Mouse (Mus musculus) heart, adult 8-10 months (tissue): ENCODE results near the gene Dnm3. TPM values are rescaled to one million over a fixed set of nuclear protein-coding genes. Genes with fewer than 3 reads are reported as not detected.

ENCODE experiments used
- DNase-seq: peaks from one replicate; pipeline ENCODE4 v3.0.0; 2022; ENCODE audit warnings: low spot score
- total RNA-seq, 4 experiments: library from RNA; stranded (reverse); gene quantifications; 2 replicates each; pipeline ENCODE4 v1.2.4; 2022

Dnm3 gene
- total RNA-seq, 4 experiments from 2014 or later, result 2.6 to 4.6 (median 4.1) TPM

- DNase-seq, result no peak
Measured at GRCm38 (mm10) chr1:162162677-162163076, 315.2 kb downstream of the Dnm3 start.

- DNase-seq, result no peak
Measured at GRCm38 (mm10) chr1:162162249-162162648, 315.6 kb downstream of the Dnm3 start.

- no peak for DNase-seq
Measured at GRCm38 (mm10) chr1:162160718-162161117, 317.1 kb downstream of the Dnm3 start.

GRCm38 (mm10) chr1:162158486-162158885 is 319.3 kb downstream of the Dnm3 start:
- DNase-seq, result no peak

DNA sequence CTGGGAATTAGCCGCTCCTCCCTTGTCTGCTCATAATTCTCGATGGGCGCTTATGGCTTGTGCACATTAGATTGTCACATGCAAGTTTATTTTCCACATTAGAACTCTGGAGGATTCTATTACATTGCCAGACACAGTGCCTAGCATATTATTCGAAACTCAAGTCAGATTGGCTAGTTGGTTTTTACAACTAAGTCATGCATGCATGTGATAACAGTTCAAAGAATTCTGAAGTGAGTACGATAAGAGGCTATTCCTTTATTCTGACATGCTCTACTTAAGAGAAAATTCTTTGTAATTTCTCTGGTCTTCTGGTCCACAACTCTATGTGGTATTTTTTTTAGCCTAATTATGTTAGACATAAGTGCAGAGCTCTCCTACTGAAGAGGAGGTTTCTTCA is 320.2 kb downstream of the Dnm3 start:
- DNase-seq, result no peak

GRCm38 (mm10) chr1:162156873-162157272 is 321.0 kb downstream of the Dnm3 start:
- DNase-seq, result no peak

- DNase-seq, result no peak
Measured at GRCm38 (mm10) chr1:162155546-162155945, 322.3 kb downstream of the Dnm3 start.

- no peak for DNase-seq
Measured at GRCm38 (mm10) chr1:162153118-162153517, 324.7 kb downstream of the Dnm3 start.

GRCm38 (mm10) chr1:162149730-162150129 is 328.1 kb downstream of the Dnm3 start:
- no peak for DNase-seq

GRCm38 (mm10) chr1:162147554-162147953 is 330.3 kb downstream of the Dnm3 start:
- DNase-seq, result no peak

- DNase-seq, result no peak
Measured at GRCm38 (mm10) chr1:162145748-162146147, 332.1 kb downstream of the Dnm3 start.

DNA sequence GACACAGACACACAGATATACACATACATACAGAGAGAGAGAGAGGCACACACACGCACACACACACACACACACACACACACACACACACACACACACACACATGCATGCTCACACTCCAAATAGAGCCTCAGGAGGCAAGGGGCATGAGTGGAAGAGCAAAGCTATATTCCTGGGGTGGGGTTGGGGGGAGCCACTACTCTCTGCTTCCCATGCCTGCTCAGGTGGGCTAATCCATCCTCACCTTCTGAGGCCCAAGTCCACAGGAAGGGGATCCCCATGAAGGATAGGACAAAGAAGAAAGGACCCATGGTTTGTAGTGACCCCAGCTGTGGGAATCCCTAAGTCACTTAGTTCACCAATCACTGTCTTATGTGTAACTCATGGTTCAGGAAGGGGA is 332.8 kb downstream of the Dnm3 start:
- DNase-seq, result no peak

DNA sequence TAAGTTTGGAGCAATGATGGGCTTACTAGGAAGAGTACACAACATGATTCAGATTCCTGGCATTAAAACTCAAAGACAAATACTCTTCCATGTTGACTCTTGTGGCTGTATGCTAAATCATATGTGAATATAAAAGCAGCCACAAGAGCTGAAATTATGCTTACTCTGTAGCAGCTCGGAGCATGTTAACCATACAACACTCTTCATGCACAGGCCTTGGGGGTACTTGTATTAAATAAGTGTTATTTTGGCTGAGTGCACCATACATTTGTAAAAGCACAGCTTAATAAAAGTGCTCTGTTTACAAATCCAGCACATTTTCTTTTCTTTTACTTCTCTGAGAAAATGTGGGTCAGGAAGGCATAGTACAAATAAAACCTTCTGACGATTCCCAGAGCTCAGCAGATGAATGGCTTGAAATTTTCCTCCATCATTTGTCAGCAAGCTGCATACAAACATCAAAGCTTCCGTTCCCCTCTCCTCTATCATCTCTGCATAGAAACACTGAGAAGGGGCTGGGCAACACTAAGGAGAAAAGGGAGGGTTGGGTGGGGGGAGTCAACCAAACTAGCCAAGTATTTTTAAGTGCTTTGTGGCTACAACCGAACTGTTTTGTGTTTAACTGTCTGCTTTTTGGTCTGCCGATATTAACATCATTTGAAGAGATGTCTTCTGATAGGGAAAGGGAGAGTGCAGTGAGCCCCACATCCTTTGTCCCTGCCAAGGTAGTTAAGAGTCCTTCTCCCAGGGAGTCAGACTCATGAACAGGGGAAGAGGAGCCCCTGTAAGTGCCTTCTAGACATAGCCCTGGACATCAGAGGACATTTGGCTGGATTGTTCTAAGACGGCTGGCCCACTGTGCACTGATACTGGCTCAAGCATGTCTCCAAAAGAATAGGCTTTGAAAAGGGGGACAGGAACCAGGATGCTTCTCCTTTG is 333.6 kb downstream of the Dnm3 start:
- DNase-seq, result no peak

- DNase-seq, result no peak
Measured at GRCm38 (mm10) chr1:162142285-162142684, 335.5 kb downstream of the Dnm3 start.

DNA sequence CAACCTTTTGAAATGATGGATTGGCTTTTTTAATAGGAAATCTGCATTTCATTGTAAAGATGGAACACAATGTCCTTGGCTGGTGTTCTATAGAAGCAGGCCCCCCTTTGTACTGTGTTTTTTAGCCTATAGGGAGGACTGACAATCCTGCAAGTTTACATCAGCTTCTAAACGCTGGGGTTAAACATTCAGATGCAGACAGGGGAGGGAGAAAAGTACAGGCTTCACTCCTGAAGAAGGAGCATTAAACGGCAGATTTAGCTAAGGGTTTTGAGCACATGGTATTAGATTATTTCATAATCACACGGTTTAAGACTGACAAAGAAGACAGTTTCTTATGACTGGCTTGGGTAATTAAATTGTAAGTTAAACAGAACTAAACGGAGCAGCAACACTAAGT is 341.5 kb downstream of the Dnm3 start:
- DNase-seq, result no peak

- no peak for DNase-seq
Measured at GRCm38 (mm10) chr1:162135451-162136213, 342.2 kb downstream of the Dnm3 start.

- DNase-seq, result no peak
Measured at GRCm38 (mm10) chr1:162134651-162135066, 343.2 kb downstream of the Dnm3 start.

DNA sequence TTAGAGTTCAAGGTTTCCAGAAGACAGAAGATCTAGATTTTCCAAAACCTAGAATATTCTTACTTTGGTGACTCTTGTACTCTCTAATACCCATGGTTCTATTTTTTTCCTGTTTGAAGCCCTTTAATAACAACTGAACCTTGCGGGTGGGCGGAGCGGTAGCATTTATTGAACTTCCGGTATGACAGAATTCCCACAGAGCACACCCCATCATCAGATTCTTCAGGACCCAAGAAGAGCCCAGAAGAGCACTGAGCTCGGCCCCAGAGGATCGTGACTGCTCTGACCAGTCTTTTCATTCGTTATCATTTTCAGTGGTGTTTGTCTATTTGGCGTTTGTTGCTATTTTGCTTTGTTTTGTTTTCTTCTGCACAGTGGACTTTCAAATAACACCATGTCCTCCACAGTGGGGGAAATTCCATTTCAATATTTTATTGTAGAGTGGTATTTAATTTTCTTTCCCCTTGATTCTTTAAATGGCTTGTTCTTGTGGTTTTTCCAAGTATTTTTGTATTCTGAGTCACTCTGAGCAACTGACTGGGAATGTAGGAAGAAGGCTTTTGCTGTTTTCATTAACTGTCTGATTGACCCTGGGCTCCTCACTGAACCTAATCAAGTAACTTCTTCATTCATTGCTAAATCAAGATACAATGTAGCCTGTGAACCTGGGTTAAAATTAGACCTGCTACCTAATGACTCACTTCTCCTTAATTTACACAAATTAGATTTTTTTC is 344.8 kb downstream of the Dnm3 start:
- peak; percentile 12 for DNase-seq

- no peak for DNase-seq
Measured at GRCm38 (mm10) chr1:162126856-162127792, 350.7 kb downstream of the Dnm3 start.

DNA sequence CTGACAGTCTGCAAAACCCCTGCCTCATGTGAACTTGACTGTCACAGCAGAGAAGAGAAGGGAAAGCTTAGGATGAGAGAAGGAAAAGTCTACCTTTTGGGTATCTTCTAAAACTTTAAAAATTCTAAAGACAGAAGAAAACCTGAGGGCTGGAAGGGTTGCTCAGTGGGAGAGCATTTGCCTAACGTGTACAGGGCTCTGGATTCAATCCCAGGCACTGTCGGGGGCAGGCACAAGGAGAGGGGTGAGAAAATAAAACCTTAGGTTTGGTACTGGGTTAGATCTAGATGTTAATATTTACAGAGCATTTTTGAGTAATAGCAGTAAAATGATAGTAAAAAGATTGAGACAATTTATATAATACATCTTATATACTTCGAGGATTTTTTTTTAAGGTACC is 353.4 kb downstream of the Dnm3 start:
- no peak for DNase-seq
